Mouse (Mus musculus): ENCODE measurements around the gene Gm45021. TPM values are rescaled to one million over a fixed set of nuclear protein-coding genes. Genes with fewer than 3 reads are reported as not detected.

The Gm45021 gene
- total RNA-seq, 1 experiment = not detected

DNA sequence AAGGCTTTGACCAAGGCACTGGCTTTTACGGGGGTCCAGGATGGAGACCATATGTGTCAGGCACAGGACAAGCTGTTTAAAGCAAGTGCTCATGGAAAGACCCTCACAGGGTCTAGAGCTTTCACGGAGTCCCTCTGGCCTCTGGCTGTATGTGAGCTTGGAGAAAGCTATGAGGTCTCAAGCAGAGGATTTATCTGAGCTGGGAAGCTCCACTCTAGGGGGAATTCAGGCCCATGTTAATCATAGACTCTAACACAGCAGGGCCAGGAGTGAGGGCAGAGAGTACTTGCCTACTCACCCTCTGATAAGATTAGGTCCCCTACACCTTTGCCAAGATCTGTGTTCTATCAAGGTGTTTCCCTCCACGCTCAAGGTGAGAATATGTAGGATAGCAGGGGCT, 46.8 kb upstream of the Gm45021 start:
- no peak for DNase-seq (ENCODE audit: low read depth, low spot score)
- Histone ChIP-seq H3K9me3 (ENCODE audit: control insufficient read depth, insufficient read depth, low read depth, low read length) (no peaks in the 10 kb centered on the region), H3K4me1 (ENCODE audit: control insufficient read depth in 2 of 2, insufficient read depth in 2 of 2, low read length in 2 of 2, poor library complexity in 1 of 2) (peaks cover 0 to 6% of the 10 kb centered on the region in 2 experiments; a peak in 2 of 4 replicates), H3K4me3 (ENCODE audit: insufficient read depth in 1 of 2, low read depth in 1 of 2, low read length in 2 of 2, poor library complexity in 1 of 2, severe bottlenecking in 1 of 2) (no peak overlapping the region), H3K27ac (ENCODE audit: insufficient read depth, low read depth, low read length, poor library complexity, severe bottlenecking) (no peak overlapping the region), H3K36me3 (ENCODE audit: control insufficient read depth, insufficient read depth, low read length, poor library complexity, severe bottlenecking) (no peaks in the 10 kb centered on the region), H3K9ac (ENCODE audit: insufficient read depth, low read depth, low read length, poor library complexity, severe bottlenecking) (no peak overlapping the region)
- TF ChIP-seq HCFC1 (IDR thresholded peaks at IDR 0.05; ENCODE audit: borderline replicate concordance, insufficient read depth, low read length) (no peak), CHD2 (IDR thresholded peaks at IDR 0.05; ENCODE audit: low read depth, low read length) (no peak)
- in situ Hi-C loops (cut with MboI; ENCODE audit: low sequenced_read_pairs in 2 of 2, unreplicated experiment in 2 of 2) = no loop called here

DNA sequence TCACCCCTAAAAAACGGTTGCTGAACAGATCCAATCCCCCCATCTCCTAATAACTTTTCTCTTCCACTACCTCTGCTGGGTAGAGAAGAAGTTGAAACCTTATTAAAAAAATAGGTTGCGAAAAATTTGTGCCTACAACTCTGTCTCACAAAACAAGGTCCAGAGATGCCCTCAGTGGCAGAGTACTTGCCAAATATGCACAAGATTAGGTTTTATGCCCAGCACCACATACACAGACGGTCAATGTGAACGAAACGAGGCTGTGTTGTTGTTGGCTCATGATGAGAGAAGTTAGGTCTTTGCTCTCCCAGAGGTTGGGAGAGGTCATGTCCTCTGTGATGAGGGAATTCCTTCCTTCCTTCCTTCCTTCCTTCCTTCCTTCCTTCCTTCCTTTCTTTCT, 44.2 kb upstream of the Gm45021 start:
- DNase-seq (ENCODE audit: low read depth, low spot score) = no peak
- Histone ChIP-seq H3K36me3 (ENCODE audit: control insufficient read depth, insufficient read depth, low read length, poor library complexity, severe bottlenecking) (no peaks in the 10 kb centered on the region), H3K4me1 (ENCODE audit: control insufficient read depth in 2 of 2, insufficient read depth in 2 of 2, low read length in 2 of 2, poor library complexity in 1 of 2) (peaks cover 0 to 3% of the 10 kb centered on the region in 2 experiments; a peak in 1 of 4 replicates), H3K27ac (ENCODE audit: insufficient read depth, low read depth, low read length, poor library complexity, severe bottlenecking) (no peak overlapping the region), H3K9me3 (ENCODE audit: control insufficient read depth, insufficient read depth, low read depth, low read length) (no peaks in the 10 kb centered on the region), H3K4me3 (ENCODE audit: insufficient read depth in 1 of 2, low read depth in 1 of 2, low read length in 2 of 2, poor library complexity in 1 of 2, severe bottlenecking in 1 of 2) (no peak overlapping the region), H3K9ac (ENCODE audit: insufficient read depth, low read depth, low read length, poor library complexity, severe bottlenecking) (no peak overlapping the region)
- in situ Hi-C loops (cut with MboI; ENCODE audit: low sequenced_read_pairs in 2 of 2, unreplicated experiment in 2 of 2) = no loop called here
- TF ChIP-seq HCFC1 (IDR thresholded peaks at IDR 0.05; ENCODE audit: borderline replicate concordance, insufficient read depth, low read length) (no peak), ZNF384 (IDR thresholded peaks at IDR 0.05; ENCODE audit: low read depth, low read length) (no peak), ZC3H11A (IDR thresholded peaks at IDR 0.05; ENCODE audit: borderline replicate concordance, low read depth, low read length) (no peak), MAFK (IDR thresholded peaks at IDR 0.05; ENCODE audit: insufficient read depth, low read depth, low read length) (no peak), CHD2 (IDR thresholded peaks at IDR 0.05; ENCODE audit: low read depth, low read length) (no peak)

DNA sequence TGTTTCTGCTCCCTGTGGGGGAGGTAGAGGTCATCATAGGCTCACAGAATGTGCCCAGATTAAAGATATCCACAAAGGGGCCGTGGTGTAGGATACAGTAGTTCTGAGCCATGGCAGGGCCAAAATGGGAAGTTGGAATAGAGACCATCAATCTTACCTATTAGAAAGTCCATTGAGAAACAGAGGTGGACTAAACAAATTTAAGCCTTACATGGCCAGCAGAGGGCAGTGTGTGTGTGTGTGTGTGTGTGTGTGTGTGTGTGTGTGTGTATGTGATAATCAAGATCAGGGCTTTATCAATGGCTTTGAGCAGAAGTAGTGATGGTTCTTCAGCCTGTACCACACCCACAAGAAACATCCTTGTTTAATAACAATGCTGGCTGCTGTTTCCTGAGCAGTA, 43.1 kb upstream of the Gm45021 start:
- no peaks in the 10 kb centered on the region for H3K9me3 ChIP-seq (ENCODE audit: control insufficient read depth, insufficient read depth, low read depth, low read length)
- no peak for TF ChIP-seq ZC3H11A (IDR thresholded peaks at IDR 0.05; ENCODE audit: borderline replicate concordance, low read depth, low read length)
- no peak for TF ChIP-seq CHD2 (IDR thresholded peaks at IDR 0.05; ENCODE audit: low read depth, low read length)
- no peak for TF ChIP-seq HCFC1 (IDR thresholded peaks at IDR 0.05; ENCODE audit: borderline replicate concordance, insufficient read depth, low read length)
- no peak for TF ChIP-seq MAFK (IDR thresholded peaks at IDR 0.05; ENCODE audit: insufficient read depth, low read depth, low read length)
- no peak for TF ChIP-seq ZNF384 (IDR thresholded peaks at IDR 0.05; ENCODE audit: low read depth, low read length)
- H3K9ac ChIP-seq (ENCODE audit: insufficient read depth, low read depth, low read length, poor library complexity, severe bottlenecking) = no peak overlapping the region
- in situ Hi-C loops (cut with MboI; ENCODE audit: low sequenced_read_pairs in 2 of 2, unreplicated experiment in 2 of 2) = no loop called here
- no peak overlapping the region for H3K27ac ChIP-seq (ENCODE audit: insufficient read depth, low read depth, low read length, poor library complexity, severe bottlenecking)
- no peaks in the 10 kb centered on the region for H3K36me3 ChIP-seq (ENCODE audit: control insufficient read depth, insufficient read depth, low read length, poor library complexity, severe bottlenecking)
- no peak for DNase-seq (ENCODE audit: low read depth, low spot score)
- peaks cover 0 to 3% of the 10 kb centered on the region in 2 experiments; a peak in 1 of 4 replicates for H3K4me1 ChIP-seq (ENCODE audit: control insufficient read depth in 2 of 2, insufficient read depth in 2 of 2, low read length in 2 of 2, poor library complexity in 1 of 2)
- H3K4me3 ChIP-seq (ENCODE audit: insufficient read depth in 1 of 2, low read depth in 1 of 2, low read length in 2 of 2, poor library complexity in 1 of 2, severe bottlenecking in 1 of 2) = no peak overlapping the region

DNA sequence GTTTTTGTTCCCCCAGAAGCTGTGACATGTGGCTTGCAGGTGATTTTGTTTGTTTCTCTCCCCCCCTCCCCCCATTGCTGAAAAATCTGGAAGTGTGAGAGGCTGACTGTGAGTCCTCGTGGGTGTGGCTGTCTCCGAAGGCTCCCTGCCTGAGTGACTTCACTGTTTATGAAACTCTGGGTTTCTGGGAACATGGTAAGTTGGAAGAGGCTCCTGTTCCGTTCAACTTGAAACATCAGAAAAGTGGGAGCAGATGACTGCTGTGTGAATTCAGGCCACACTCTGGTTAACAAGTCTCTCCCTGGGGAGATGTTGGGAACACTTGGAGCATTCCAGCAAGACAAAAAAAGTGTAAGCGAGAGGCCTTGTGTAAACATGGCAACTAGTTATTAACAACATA, 42.6 kb upstream of the Gm45021 start:
- TF ChIP-seq MAFK (IDR thresholded peaks at IDR 0.05; ENCODE audit: insufficient read depth, low read depth, low read length) (no peak), HCFC1 (IDR thresholded peaks at IDR 0.05; ENCODE audit: borderline replicate concordance, insufficient read depth, low read length) (no peak), ZNF384 (IDR thresholded peaks at IDR 0.05; ENCODE audit: low read depth, low read length) (no peak), CHD2 (IDR thresholded peaks at IDR 0.05; ENCODE audit: low read depth, low read length) (no peak), ZC3H11A (IDR thresholded peaks at IDR 0.05; ENCODE audit: borderline replicate concordance, low read depth, low read length) (no peak)
- Histone ChIP-seq H3K9ac (ENCODE audit: insufficient read depth, low read depth, low read length, poor library complexity, severe bottlenecking) (no peak overlapping the region), H3K4me3 (ENCODE audit: insufficient read depth in 1 of 2, low read depth in 1 of 2, low read length in 2 of 2, poor library complexity in 1 of 2, severe bottlenecking in 1 of 2) (no peak overlapping the region), H3K36me3 (ENCODE audit: control insufficient read depth, insufficient read depth, low read length, poor library complexity, severe bottlenecking) (no peaks in the 10 kb centered on the region), H3K27ac (ENCODE audit: insufficient read depth, low read depth, low read length, poor library complexity, severe bottlenecking) (no peak overlapping the region), H3K4me1 (ENCODE audit: control insufficient read depth in 2 of 2, insufficient read depth in 2 of 2, low read length in 2 of 2, poor library complexity in 1 of 2) (peaks cover 0 to 2% of the 10 kb centered on the region in 2 experiments; a peak in 1 of 4 replicates), H3K9me3 (ENCODE audit: control insufficient read depth, insufficient read depth, low read depth, low read length) (no peaks in the 10 kb centered on the region)
- DNase-seq (ENCODE audit: low read depth, low spot score) = no peak
- in situ Hi-C loops (cut with MboI; ENCODE audit: low sequenced_read_pairs in 2 of 2, unreplicated experiment in 2 of 2) = no loop called here

DNA sequence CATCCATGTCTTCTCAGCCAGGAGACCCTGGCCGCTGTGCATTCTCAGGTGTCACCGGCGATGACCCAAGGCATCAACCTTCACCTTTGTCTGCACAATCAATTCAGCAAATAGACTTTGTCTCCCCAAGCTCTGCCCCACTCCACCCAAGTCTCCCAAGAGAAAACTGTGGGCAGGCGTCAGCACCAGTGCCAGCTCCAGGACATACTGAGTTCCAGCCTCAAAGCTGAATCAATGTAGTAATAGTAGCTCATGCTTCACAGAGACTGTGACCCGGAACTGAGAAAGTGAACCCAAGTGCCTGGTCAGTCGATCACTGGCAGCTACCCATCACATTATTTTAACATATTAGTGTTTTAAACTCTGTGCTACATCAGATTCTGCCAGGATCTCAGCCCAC, 41.1 kb upstream of the Gm45021 start:
- TF ChIP-seq MAFK (IDR thresholded peaks at IDR 0.05; ENCODE audit: insufficient read depth, low read depth, low read length) = no peak
- no peak for TF ChIP-seq HCFC1 (IDR thresholded peaks at IDR 0.05; ENCODE audit: borderline replicate concordance, insufficient read depth, low read length)
- no peak for TF ChIP-seq ZC3H11A (IDR thresholded peaks at IDR 0.05; ENCODE audit: borderline replicate concordance, low read depth, low read length)
- TF ChIP-seq CHD2 (IDR thresholded peaks at IDR 0.05; ENCODE audit: low read depth, low read length) = no peak
- TF ChIP-seq ZNF384 (IDR thresholded peaks at IDR 0.05; ENCODE audit: low read depth, low read length) = no peak
- Histone ChIP-seq H3K9ac (ENCODE audit: insufficient read depth, low read depth, low read length, poor library complexity, severe bottlenecking) (no peak overlapping the region), H3K36me3 (ENCODE audit: control insufficient read depth, insufficient read depth, low read length, poor library complexity, severe bottlenecking) (no peaks in the 10 kb centered on the region), H3K9me3 (ENCODE audit: control insufficient read depth, insufficient read depth, low read depth, low read length) (no peaks in the 10 kb centered on the region), H3K4me3 (ENCODE audit: insufficient read depth in 1 of 2, low read depth in 1 of 2, low read length in 2 of 2, poor library complexity in 1 of 2, severe bottlenecking in 1 of 2) (no peak overlapping the region), H3K4me1 (ENCODE audit: control insufficient read depth in 2 of 2, insufficient read depth in 2 of 2, low read length in 2 of 2, poor library complexity in 1 of 2) (no peaks in the 10 kb centered on the region), H3K27ac (ENCODE audit: insufficient read depth, low read depth, low read length, poor library complexity, severe bottlenecking) (no peak overlapping the region)
- in situ Hi-C loops (cut with MboI; ENCODE audit: low sequenced_read_pairs in 2 of 2, unreplicated experiment in 2 of 2) = no loop called here
- DNase-seq (ENCODE audit: low read depth, low spot score) = no peak
